Mouse (Mus musculus): Measurements from ENCODE around the gene Gm44511.

The Gm44511 gene

GRCm38 (mm10) chr6:128826132-128826531 is at the start of gene Gm44511, which contains the start of gene Klrb1b:
Gene Gm44511 (minus strand): TSS chr6:128826315.
Gene Klrb1b (minus strand): TSS chr6:128826331.
- DNase-seq (ENCODE audit: low spot score), result no peak

DNA sequence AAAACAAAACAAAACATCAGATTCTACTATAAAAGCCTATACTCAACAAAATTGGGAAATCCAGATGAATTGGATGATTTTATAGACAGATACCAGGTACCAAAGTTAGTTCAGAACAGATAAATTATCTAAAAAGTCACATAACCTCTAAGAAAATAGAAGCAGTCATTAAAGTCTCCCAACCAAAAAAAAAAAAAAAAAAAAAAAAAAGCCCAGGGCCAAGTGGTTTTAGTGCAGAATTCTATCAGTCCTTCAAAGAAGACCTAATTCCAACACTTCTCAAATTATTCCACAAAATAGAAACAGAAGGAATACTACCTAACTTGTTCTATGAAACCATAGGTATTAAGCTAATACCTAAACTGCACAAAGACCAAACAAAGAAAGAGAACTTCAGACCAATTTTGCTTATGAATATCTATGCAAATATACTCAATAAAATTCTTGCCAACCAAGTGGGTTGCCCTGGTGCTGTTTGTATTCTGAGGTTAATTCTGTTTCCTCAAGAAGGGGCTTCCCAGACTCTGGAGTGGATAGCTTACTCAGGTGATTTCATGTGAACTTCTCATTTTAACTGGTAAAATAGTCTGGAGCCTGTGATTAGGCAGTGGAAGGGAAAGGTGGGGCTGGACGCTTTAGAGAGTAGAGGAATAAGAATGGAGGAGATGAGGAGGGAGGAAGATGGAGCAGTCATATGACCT is 45.9 kb upstream of the Gm44511 start:
- DNase-seq (ENCODE audit: low spot score), result no peak

DNA sequence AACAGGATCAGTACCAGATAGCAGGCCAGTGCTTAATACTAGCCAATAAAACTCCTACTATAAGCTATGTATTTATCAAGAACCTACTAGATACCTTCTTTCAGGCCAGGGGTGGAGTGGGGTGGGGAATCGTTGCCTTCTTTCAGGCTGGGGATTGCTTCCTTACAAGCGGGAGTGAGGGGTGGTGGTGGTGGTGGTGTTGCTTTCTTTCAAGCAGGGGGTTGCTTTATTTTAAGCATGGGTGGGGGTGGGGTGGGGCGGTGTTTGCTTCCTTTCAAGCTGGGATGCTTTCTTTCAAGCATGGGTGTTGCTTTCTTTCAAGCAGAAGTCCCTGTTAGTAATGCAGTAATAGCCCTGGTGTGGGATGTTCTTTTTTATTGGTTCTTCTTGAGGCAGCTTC is 42.7 kb upstream of the Gm44511 start:
- DNase-seq (ENCODE audit: low spot score), result no peak

GRCm38 (mm10) chr6:128857976-128858375 is 31.9 kb upstream of the Gm44511 start:
- DNase-seq (ENCODE audit: low spot score), result no peak

DNA sequence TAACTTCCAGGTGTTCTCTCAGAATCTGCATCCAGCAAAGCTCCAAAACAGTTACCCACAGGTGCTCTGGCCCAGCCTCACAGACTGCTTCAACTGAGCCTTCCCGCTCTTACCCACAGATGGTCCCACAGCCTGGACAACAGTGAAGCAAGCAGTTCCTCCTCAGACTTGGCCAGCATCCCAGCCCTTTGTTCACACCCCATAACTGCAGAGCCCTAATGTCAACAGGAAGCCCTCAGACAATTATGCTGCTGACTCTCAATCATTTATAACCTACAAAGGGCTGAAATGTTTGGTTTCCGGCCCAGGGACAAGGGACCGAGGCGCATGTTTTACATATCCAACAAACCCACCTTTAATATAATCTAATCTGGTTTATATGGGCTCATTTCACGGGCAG is 30.1 kb upstream of the Gm44511 start:
- DNase-seq (ENCODE audit: low spot score), result peak; percentile 42

DNA sequence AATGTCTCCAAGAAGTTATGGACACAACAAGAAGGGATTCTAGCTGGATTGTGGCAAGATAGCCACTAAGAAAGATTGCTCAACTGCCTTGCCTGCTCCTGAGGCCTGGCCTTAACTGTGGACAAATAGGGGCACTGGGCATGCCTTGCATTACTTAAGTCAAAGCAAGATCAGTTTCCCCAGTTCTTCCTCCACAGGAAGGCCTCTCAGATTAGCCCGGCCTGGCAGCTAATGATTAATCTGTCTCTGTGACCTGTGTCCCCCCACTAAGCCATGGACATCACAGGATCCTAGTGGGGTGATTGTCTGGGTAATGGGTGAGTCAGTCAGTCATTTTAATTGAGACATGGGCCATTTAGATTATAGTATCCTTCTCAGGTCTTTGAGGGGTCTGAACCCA is 29.4 kb upstream of the Gm44511 start:
- DNase-seq (ENCODE audit: low spot score), result no peak

GRCm38 (mm10) chr6:128854895-128855294 is 28.8 kb upstream of the Gm44511 start:
- no peak for DNase-seq (ENCODE audit: low spot score)

DNA sequence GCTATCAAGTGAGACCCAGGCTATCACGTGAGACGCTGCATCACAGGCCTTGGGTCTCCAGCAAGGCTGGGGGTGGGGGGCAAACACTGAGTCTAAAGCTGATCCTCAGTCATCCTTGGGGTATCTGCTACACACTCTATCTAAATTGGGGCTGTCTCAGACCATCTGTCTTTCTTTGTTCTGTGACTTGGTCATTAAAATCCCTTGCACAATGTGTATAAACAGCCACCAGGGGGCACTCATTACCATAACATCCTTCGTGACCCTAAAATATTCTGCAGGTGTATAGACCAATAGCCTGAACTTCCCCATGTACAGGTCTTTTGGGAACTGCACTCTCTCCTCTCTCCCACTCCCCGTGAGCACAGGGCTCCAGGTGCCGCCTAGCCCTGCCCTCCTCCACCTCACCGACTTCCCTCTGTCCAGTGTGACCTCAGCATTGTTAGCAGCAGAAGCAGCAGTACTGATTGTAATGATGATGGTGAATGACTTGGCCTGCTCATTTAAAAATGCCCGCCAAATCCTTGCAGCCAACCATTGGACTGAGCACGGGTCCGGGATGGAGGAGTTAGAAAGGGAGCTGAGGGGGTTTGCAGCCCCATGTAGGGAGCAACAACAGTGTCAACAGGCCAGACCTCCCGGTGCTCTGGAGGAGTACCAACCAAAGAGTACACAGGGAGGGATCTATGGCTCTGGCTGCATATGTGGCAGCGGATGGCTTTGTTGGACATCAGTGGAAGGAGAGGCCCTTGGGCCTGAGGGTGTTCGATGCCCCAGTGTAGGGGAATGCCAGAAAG is 28.1 kb upstream of the Gm44511 start:
- peak; percentile 60 for DNase-seq (ENCODE audit: low spot score)

DNA sequence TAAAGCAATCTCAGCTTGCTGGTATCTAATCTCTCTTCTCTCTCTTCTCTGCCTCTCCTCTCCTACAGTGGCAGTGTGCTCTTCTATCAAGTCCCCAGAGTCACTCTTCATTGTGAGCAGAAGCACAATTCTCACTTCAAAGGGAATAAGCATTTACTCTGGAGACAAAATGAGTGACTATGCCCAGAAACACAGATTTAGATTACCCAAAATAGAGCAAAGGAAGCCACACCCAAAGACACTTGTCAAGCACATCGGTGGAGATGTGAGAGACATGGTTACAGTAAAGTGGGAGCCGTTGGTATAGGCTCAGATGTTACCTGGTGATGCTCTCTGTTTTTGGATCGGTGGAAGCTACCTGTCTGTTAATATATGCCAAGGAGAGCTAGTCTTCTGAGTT is 26.7 kb upstream of the Gm44511 start:
- no peak for DNase-seq (ENCODE audit: low spot score)

GRCm38 (mm10) chr6:128851151-128851550 is 25.0 kb upstream of the Gm44511 start:
- DNase-seq (ENCODE audit: low spot score), result no peak

- DNase-seq (ENCODE audit: low spot score), result no peak
Observed at GRCm38 (mm10) chr6:128850671-128851070, 24.6 kb upstream of the Gm44511 start.

DNA sequence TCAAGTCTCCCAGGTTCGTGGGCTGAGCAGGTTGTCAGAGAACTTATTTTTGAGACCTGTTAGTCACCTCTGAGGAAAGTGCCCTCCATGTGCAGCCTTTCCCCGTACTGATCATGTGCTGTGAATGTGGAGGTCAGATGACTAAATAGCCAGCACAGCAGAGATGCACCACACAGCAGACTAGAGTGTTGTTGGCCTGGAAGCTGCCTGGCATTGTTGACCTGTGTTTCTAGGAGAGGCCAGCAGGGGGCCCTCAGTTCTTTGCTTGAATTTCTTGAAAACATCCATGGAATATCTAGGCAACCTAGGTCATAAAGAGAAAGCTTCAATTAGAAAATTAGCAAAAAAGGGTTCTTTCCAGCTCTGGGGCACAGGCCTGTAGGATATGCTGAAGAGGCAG is 23.8 kb upstream of the Gm44511 start:
- DNase-seq (ENCODE audit: low spot score), result peak; percentile 82

- no peak for DNase-seq (ENCODE audit: low spot score)
Observed at GRCm38 (mm10) chr6:128847401-128847800, 21.3 kb upstream of the Gm44511 start.

GRCm38 (mm10) chr6:128845998-128846542 is 20.0 kb upstream of the Gm44511 start:
- DNase-seq (ENCODE audit: low spot score), result no peak

DNA sequence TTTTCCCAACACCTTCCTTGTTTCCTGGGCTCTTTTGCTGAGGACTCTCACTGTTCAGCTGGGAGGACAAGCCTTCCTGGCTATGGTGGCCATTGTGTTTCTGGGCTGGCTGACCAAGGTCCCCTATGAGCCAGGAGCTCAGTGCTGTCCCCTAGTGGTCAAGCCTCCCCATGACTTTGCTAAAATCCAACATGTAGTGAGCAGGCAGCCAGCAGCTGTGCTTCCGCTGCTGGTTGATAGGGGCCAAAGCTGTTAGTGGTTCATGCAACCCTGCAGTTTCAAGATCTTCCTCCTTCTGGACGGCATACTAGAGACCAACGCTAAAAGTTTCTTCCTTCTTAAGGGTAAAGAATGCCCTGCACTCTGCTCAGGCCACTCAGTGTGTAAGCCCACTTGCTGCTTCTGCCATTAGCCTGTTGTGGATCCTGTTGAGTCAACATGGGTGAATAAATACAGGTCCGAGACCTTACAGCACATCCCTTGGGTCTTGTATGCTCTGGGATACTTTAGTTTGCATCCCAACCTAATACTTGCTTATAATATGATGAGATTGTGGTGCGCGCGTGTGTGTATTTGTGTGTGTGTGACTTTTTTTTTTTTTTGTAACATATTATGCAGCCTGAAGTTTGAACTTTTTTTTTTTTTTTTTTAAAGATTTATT is 19.3 kb upstream of the Gm44511 start:
- DNase-seq (ENCODE audit: low spot score), result peak; percentile 63

DNA sequence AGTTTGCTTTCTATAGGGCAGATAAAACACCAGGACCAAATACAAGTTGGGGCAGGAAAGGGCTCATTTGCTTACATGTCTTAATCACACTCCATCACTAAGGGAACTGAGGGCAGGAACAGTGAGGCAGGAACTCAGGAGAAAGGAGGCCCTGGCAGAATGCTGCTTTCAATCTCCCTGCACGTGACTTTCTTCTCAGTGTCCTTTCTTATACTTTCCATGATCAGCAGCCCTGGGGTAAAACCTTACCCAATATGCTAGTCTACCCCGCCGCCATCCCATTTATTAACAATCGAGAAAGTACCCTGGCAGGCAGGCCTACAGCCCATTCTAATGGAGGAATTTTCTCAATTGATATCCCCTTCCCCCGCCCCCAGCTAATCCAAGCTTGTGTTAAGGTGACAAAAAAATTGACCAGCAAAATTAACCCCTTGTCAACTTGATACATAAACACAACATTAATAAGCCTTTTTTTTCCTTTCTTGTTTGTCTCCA is 18.5 kb upstream of the Gm44511 start:
- no peak for DNase-seq (ENCODE audit: low spot score)

- no peak for DNase-seq (ENCODE audit: low spot score)
Observed at GRCm38 (mm10) chr6:128844131-128844530, 18.0 kb upstream of the Gm44511 start.

DNA sequence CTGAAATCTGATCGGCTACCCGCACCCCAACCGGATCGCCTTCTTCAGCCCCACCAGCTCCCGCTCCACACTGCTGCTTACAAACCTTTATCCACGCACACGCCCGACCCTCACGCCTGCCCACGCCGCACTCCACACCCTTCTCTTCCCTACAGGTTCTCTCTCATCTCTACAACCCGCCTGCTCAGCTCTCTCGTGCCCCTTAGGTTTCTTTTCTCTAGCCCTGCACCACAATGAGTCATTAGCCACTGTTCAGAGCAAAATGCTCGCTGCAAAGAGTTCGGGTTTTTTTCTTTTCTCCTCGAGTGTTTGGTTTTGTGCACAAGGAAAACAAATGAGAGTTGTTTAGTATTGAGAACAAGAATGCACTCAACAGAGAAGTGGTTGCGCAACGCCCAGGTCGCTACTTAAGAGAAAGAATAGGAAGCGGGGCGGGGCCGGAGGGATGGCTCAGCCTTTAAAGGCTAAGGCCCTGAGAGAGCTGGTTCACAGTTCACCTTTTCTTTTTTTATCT is 17.4 kb upstream of the Gm44511 start:
- DNase-seq (ENCODE audit: low spot score), result peak; percentile 60

- peak; percentile 93 for DNase-seq (ENCODE audit: low spot score)
Observed at GRCm38 (mm10) chr6:128842945-128843478, 16.9 kb upstream of the Gm44511 start.

GRCm38 (mm10) chr6:128842356-128842944 is 16.3 kb upstream of the Gm44511 start:
- DNase-seq (ENCODE audit: low spot score), result no peak

- DNase-seq (ENCODE audit: low spot score), result no peak
Observed at GRCm38 (mm10) chr6:128841327-128842089, 15.4 kb upstream of the Gm44511 start.

Measured in adipocyte (in vitro differentiated cells).